Mouse (Mus musculus): Measurements from ENCODE around the gene Hspa8. TPM values are rescaled to one million over a fixed set of nuclear protein-coding genes. Genes with fewer than 3 reads are reported as not detected.

Hspa8 gene
- total RNA-seq, 2 experiments from 2014 or later: 1,335 to 1,352 TPM

GRCm38 (mm10) chr9:40808061-40808906 lies 7.5 kb downstream of the Hspa8 start:
- no peak for DNase-seq (ENCODE audit: low spot score in 2 of 2)

GRCm38 (mm10) chr9:40808907-40809280 lies 8.1 kb downstream of the Hspa8 start:
- DNase-seq (ENCODE audit: low spot score in 2 of 2): no peak

GRCm38 (mm10) chr9:40811860-40812259 lies 11.1 kb downstream of the Hspa8 start:
- DNase-seq (ENCODE audit: low spot score in 2 of 2): no peak

- no peak for DNase-seq (ENCODE audit: low spot score in 2 of 2)
Measured at GRCm38 (mm10) chr9:40814060-40814459, 13.3 kb downstream of the Hspa8 start.

GRCm38 (mm10) chr9:40817325-40818028 lies 16.7 kb downstream of the Hspa8 start:
- DNase-seq (ENCODE audit: low spot score in 2 of 2): no peak

- no peak for DNase-seq (ENCODE audit: low spot score in 2 of 2)
Measured at GRCm38 (mm10) chr9:40825601-40826000, 24.8 kb downstream of the Hspa8 start.

GRCm38 (mm10) chr9:40827366-40827765 lies 26.6 kb downstream of the Hspa8 start:
- no peak for DNase-seq (ENCODE audit: low spot score in 2 of 2)

GRCm38 (mm10) chr9:40834569-40834968 lies 33.8 kb downstream of the Hspa8 start:
- peak; percentile 49 to 73 for DNase-seq (ENCODE audit: low spot score in 2 of 2)

GRCm38 (mm10) chr9:40836681-40837080 lies 35.9 kb downstream of the Hspa8 start:
- DNase-seq (ENCODE audit: low spot score in 2 of 2): no peak

GRCm38 (mm10) chr9:40839662-40840061 lies 38.9 kb downstream of the Hspa8 start:
- no peak for DNase-seq (ENCODE audit: low spot score in 2 of 2)

- DNase-seq (ENCODE audit: low spot score in 2 of 2): no peak
Measured at GRCm38 (mm10) chr9:40851515-40851914, 50.7 kb downstream of the Hspa8 start.

- DNase-seq (ENCODE audit: low spot score in 2 of 2): no peak
Measured at GRCm38 (mm10) chr9:40858461-40859160, 57.8 kb downstream of the Hspa8 start.

- DNase-seq (ENCODE audit: low spot score in 2 of 2): no peak
Measured at GRCm38 (mm10) chr9:40859196-40859595, 58.4 kb downstream of the Hspa8 start.

Other genes with a start within 250 kb of the Hspa8 start
- not detected for gene Gm21915, start 130.4 kb upstream of the Hspa8 start, total RNA-seq (2021)
- 10 to 100 TPM; 31.1 to 31.8 TPM for gene Clmp, start 115.0 kb upstream of the Hspa8 start, total RNA-seq (2021)
- gene Bsx, start 73.1 kb downstream of the Hspa8 start, total RNA-seq (2021): not detected
- not detected for gene Jhy, start 163.1 kb downstream of the Hspa8 start, total RNA-seq (2021)
- under 1 TPM; 0.10 to 0.29 TPM for gene Crtam, start 203.6 kb downstream of the Hspa8 start, total RNA-seq (2021)